Mouse (Mus musculus) adrenal gland, postnatal 25 days (tissue): ENCODE measurements around the gene Cryba2. TPM values are rescaled to one million over a fixed set of nuclear protein-coding genes. Genes with fewer than 3 reads are reported as not detected.

Experiments
- DNase-seq: peaks from one replicate; pipeline ENCODE4 v3.0.0; 2021; ENCODE audit warnings: mixed read lengths
- total RNA-seq: library from RNA; stranded (reverse); gene quantifications from 2 replicates; pipeline ENCODE4 v1.2.3, GENCODE M21; 2021

The Cryba2 gene
- total RNA-seq, 1 experiment from 2014 or later: 2.2 TPM

- DNase-seq: no peak
Observed at GRCm38 (mm10) chr1:74884196-74885141, 8.5 kb downstream of the Cryba2 start.

DNA sequence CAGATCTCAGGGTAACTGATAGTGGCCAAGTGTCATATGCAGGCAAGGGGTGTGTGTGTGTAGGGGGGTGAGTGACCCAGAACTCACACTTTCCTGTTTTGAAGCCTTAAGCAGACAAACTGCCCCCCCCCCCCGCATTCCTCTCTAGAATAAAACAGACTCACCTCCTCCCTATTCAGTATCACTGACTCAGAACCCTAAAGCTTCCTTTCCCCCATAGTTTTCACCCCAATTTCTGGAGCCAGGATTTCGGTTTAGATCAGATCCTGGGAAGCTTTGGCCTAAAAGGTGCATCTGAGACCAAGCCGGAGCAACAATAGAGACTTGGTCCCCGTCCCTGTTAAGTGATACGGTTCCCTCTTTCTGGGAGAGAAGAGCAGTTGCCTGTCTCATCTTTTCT, 9.5 kb downstream of the Cryba2 start:
- no peak for DNase-seq

- no peak for DNase-seq
Observed at GRCm38 (mm10) chr1:74882828-74883227, 10.1 kb downstream of the Cryba2 start.

- peak; percentile 26 for DNase-seq
Observed at GRCm38 (mm10) chr1:74882055-74882734, 10.7 kb downstream of the Cryba2 start.

- DNase-seq: peak; percentile 73
Observed at GRCm38 (mm10) chr1:74880785-74881360, 12.1 kb downstream of the Cryba2 start.

DNA sequence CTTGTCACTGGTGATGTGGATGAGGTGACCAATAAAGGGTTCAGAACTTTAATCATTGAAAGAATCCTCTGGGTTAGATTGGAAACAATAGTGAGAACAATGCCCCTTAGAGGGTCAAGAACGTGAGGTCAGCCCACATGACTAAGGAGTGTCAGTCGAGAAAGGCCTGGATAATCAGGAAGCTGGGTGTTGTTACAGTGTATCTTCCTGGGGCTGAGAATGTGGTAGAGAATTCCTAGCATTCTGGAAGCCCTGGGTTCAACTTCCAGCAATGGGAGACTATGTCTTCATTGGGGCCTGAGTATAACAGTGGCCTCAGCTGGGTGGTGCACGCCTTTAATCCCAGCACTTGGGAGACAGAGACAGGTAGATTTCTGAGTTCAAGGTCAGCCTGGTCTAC, 15.7 kb downstream of the Cryba2 start:
- DNase-seq: no peak

- DNase-seq: no peak
Observed at GRCm38 (mm10) chr1:74872218-74872617, 20.7 kb downstream of the Cryba2 start.

DNA sequence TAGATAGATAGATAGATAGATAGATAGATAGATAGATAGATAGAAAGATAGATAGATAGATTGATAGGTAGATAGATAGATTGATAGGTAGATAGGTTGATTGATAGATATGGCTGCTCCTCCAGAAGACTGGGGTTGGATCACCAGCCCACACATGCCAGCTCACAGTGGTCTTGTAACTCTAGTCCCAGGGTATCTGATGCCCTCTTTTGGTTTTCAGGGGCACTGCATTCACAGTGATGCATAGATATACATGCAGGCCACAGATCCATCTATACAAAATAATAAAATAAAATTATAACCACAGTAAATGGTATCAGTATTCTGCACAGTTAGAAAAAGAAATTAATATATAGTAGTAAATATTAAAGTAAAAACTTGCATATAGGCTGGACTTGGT, 31.2 kb downstream of the Cryba2 start:
- DNase-seq: no peak

- no peak for DNase-seq
Observed at GRCm38 (mm10) chr1:74859223-74859984, 33.5 kb downstream of the Cryba2 start.

- no peak for DNase-seq
Observed at GRCm38 (mm10) chr1:74858805-74859204, 34.1 kb downstream of the Cryba2 start.

DNA sequence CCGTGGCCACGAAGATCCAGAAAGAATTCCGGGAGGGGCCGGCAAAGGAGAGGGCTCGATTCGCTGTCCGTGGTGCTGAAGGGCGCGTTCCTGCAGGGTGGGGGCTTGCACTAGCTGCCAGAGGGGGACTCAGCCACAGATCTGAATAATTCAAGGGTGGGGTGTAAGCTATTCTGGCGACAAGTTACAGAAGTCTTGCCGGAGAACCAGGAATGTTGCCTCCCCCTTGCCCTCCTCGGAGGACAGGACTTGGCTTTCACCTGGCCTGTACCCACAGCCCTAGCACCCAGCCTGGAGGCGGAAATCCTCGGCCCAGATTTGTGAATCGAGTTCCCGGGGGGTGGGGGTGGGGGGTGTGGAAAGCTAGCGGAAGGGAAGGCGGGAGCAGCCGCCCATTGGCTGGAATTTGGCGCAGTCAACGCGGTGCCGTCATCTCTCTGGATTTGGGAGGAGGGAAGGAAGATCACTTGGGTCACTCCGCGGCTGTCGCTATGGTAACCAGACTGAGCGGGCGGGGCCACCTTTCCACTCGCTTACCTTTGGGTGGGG, 34.7 kb downstream of the Cryba2 start:
- peak; percentile 76 for DNase-seq

DNA sequence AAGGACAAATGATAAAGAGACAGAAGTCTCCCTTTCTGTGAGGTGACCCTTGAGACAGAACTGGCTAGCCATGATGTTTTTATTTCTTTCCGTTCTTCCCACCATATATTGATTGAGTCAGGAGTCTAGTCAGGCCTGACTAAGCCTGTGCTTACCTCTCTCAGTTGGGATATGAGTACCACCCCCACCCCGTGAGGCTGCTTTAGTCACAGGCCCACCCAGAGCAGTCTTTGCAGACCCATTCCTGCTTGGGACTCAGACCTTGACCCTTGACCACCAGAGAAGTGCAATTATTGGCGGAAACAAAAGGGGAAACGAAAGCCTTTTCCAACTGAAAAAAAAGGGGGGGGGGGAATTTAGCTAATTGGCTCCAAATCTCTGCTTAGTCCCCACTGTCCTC, 35.3 kb downstream of the Cryba2 start:
- DNase-seq: no peak

GRCm38 (mm10) chr1:74857201-74857600, 35.7 kb downstream of the Cryba2 start:
- DNase-seq: peak; percentile 7

GRCm38 (mm10) chr1:74856791-74857190, 36.2 kb downstream of the Cryba2 start:
- no peak for DNase-seq

GRCm38 (mm10) chr1:74856439-74856720, 36.6 kb downstream of the Cryba2 start:
- DNase-seq: no peak

DNA sequence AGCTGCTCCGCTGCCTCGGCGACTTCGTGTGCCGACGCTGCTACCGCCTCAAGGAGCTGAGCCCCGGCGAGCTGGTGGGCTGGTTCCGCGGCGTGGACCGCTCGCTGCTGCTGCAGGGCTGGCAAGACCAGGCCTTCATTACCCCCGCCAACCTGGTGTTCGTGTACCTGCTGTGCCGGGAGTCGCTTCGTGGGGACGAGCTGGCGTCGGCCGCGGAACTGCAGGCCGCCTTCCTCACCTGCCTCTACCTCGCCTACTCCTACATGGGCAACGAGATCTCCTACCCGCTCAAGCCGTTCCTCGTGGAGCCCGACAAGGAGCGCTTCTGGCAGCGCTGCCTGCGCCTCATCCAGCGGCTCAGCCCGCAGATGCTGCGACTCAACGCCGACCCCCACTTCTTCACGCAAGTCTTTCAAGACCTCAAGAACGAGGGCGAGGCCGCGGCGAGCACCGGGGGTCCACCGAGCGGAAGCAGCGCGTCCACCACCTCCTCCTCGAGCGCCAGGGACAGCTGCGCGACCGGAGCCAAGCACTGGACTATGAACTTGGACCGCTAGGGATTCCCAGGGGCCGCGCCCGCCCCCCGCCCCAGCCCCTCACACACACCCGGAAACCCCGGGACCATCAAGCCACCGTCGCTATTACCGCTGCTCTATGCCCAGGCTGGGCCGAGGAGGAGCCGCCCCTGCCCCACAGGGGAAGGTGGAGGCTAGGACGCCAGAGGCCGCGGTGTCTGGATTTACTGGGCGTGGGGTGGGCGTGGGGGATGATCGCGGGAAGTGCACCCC, 37.1 kb downstream of the Cryba2 start:
- peak; percentile 2 for DNase-seq

- no peak for DNase-seq
Observed at GRCm38 (mm10) chr1:74855156-74855555, 37.8 kb downstream of the Cryba2 start.

GRCm38 (mm10) chr1:74854306-74855056, 38.5 kb downstream of the Cryba2 start, which contains the start of gene Cdk5r2:
Gene Cdk5r2 (plus strand): TSS chr1:74854934.
- DNase-seq: peak; percentile 86

DNA sequence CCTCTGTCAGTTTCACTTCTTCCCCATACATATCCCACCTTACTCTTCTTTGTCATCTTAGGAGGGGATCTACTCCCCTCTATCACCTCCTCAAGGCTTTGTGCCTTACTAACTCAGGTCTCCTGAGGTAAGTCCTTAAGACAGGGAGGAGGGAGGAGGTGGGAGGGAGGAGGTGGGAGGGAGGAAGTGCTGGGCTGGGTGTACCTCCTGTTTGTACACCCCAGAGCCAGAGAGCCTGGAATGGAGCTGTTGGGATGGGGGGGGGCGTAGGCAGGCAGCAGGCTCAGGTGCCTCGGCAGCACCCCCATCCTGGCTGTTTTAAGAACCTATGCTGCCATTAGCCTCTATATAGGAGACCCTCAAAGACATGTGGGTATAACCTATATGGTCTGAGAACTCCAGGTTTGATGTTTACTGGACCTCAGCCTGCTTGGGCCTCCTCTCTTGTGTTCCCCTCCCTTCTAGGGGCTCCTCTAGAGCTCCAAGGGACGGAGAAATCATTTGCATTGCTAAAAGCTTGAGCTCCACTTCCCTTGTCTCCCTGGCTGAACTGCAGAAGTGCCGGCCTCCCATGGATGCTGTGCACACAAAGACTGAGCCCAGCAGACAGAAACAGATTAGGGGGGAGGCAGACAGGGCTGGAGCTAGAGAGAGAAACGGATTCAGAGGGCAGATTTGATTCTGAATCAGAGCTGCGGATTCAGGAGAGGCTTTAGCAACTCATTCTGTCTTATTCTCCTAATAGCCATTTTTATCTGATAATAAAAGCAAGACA, 41.8 kb downstream of the Cryba2 start:
- no peak for DNase-seq

DNA sequence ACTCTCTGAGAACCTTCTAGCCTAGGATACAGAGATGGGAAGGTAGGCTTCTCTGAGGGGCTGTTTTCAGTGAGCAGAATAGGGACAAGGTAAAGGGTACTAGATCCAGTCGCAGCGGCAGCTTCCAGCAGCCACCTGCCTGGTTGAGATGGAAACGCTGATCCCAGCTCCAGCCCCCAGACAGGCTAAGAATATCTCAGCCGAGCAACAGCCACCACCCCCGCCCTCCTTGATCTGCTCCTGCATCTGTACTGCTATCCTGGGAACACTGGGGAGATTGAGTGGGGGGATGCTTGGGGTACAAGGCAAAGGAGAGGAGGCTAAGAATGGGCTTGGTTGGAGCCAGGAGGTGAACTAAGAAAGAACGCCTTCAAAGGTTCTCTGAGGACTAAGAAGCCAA, 42.7 kb downstream of the Cryba2 start:
- no peak for DNase-seq
